Mouse (Mus musculus): ENCODE results near the gene Gstp1. TPM values are rescaled to one million over a fixed set of nuclear protein-coding genes. Genes with fewer than 3 reads are reported as not detected.

Gene Gstp1
- polyA plus RNA-seq, 1 experiment from 2014 or later, result 604 TPM

DNA sequence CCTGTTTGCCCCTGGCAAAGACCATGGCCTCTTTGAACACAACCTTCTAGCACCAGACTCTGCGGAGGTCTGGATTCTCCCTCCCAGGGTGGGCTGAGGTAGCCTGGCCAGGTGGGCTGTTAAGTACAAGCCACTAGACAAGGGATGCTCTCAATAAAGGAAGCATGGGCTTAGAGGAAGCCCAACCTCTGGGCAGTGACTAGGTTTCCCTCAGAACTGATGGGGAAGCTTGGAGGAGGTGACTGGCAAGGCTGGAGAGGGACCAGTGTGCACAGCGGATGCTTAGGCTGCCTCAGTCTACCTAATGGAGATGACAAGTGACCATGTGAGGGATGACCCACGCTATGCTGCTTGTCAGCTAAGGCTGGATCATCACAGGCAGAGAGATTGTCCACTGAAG lies 45.8 kb downstream of the Gstp1 start:
- Histone ChIP-seq H3K27me3 (replicated peaks; ENCODE audit: control insufficient read depth, insufficient read depth, low read length) (no peaks in the 10 kb centered on the region), H3K4me1 (ENCODE audit: control insufficient read depth, insufficient read depth, low read depth, low read length) (no peaks in the 10 kb centered on the region), H3K27ac (ENCODE audit: low read depth, low read length) (no peak overlapping the region), H3K9ac (ENCODE audit: low read depth, low read length) (no peak overlapping the region), H3K36me3 (ENCODE audit: control insufficient read depth, insufficient read depth, low read length) (no peaks in the 10 kb centered on the region), H3K4me2 (ENCODE audit: low read length) (no peak overlapping the region), H3K4me3 (ENCODE audit: low read length) (no peak overlapping the region), H3K9me3 (ENCODE audit: control insufficient read depth, low read length) (no peaks in the 10 kb centered on the region)
- WGBS, result 84% methylated on average over 3 of the region's 3 CpGs
- no peak for ATAC-seq

DNA sequence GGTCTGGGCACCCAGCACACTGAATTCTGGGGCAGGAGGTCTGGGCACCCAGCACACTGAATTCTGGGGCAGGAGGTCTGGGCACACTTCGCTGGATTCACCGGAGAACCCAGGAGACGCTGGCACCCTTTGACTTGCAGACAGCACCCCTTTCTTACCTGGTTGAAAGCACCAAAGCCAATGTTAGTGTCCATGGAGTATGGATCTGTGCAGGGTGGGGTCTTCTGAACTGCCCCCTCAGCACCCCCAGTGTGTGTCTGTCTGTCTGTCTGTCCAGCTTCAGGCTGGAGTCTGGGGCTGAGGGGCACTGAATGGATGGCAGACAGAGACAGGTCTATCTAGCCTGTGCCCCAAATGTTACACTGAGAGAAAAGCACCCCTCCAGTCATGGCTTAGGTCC lies 46.2 kb downstream of the Gstp1 start:
- no peaks in the 10 kb centered on the region for H3K36me3 ChIP-seq (ENCODE audit: control insufficient read depth, insufficient read depth, low read length)
- WGBS, result 93% methylated on average over 3 of the region's 3 CpGs
- no peak overlapping the region for H3K4me3 ChIP-seq (ENCODE audit: low read length)

DNA sequence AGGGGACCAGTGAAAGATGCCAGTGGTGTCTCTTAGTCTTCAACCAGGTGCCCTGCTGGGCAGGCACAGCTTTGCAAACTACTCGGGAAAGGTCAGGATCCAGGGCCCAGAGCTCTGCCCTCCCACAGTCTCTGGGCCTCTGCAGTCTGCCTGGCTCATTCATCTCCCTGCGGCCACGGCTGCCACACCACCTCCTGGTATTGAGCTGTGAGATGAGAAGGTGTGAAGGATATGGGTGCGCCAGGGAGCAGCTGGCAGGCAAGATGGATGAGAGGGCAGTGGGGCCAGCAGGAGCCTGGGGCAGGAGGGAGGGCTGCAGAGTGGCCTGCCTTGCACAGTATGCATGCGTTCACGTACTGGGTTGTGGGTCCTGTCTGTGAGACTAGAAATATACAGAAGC lies 47.0 kb downstream of the Gstp1 start:
- Histone ChIP-seq H3K9ac (ENCODE audit: low read depth, low read length) (no peak overlapping the region), H3K27me3 (replicated peaks; ENCODE audit: control insufficient read depth, insufficient read depth, low read length) (no peaks in the 10 kb centered on the region), H3K4me1 (ENCODE audit: control insufficient read depth, insufficient read depth, low read depth, low read length) (no peaks in the 10 kb centered on the region; the same call in 1 of the 2 replicates), H3K9me3 (ENCODE audit: control insufficient read depth, low read length) (no peaks in the 10 kb centered on the region), H3K36me3 (ENCODE audit: control insufficient read depth, insufficient read depth, low read length) (no peaks in the 10 kb centered on the region), H3K27ac (ENCODE audit: low read depth, low read length) (no peak overlapping the region), H3K4me3 (ENCODE audit: low read length) (no peak overlapping the region), H3K4me2 (ENCODE audit: low read length) (no peak overlapping the region)
- no peak for ATAC-seq
- WGBS, result 52% methylated on average over 6 of the region's 6 CpGs

More for the DNA sequence above, 46.2 kb downstream of the Gstp1 start:
- H3K9ac ChIP-seq (ENCODE audit: low read depth, low read length), result no peak overlapping the region
- no peak overlapping the region for H3K27ac ChIP-seq (ENCODE audit: low read depth, low read length)
- H3K9me3 ChIP-seq (ENCODE audit: control insufficient read depth, low read length), result no peaks in the 10 kb centered on the region
- no peaks in the 10 kb centered on the region for H3K27me3 ChIP-seq (replicated peaks; ENCODE audit: control insufficient read depth, insufficient read depth, low read length)
- H3K4me2 ChIP-seq (ENCODE audit: low read length), result no peak overlapping the region
- no peaks in the 10 kb centered on the region; the same call in 1 of the 2 replicates for H3K4me1 ChIP-seq (ENCODE audit: control insufficient read depth, insufficient read depth, low read depth, low read length)
- ATAC-seq, result no peak

DNA sequence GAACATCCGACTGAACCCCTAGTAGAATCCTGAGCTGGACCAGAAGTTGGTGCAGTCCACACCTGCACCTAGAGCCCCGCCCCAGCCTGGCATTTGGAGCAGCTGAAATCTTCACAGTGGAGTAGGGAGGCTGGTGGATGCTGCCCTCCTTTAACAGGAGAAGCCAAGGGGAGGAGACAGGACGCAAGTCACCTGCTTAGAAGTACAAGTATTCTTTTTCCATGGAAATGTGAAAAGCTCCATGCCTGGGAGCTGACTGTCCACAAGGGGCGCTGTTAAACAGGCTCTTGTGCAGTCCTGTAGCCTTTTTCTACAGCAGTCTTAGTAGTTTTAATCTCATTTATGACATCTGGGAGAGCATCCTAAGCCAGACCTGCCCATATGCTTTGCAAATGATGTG lies 49.0 kb downstream of the Gstp1 start:
- no peak overlapping the region for H3K9ac ChIP-seq (ENCODE audit: low read depth, low read length)
- H3K4me3 ChIP-seq (ENCODE audit: low read length), result no peak overlapping the region
- no peaks in the 10 kb centered on the region for H3K27me3 ChIP-seq (replicated peaks; ENCODE audit: control insufficient read depth, insufficient read depth, low read length)
- H3K4me2 ChIP-seq (ENCODE audit: low read length), result no peak overlapping the region
- no peaks in the 10 kb centered on the region for H3K9me3 ChIP-seq (ENCODE audit: control insufficient read depth, low read length)
- H3K4me1 ChIP-seq (ENCODE audit: control insufficient read depth, insufficient read depth, low read depth, low read length), result peaks cover 3% of the 10 kb centered on the region; the same call in 1 of the 2 replicates
- H3K36me3 ChIP-seq (ENCODE audit: control insufficient read depth, insufficient read depth, low read length), result no peaks in the 10 kb centered on the region
- no peak for ATAC-seq
- no peak overlapping the region for H3K27ac ChIP-seq (ENCODE audit: low read depth, low read length)
- WGBS, result 88% methylated on average over 4 of the region's 4 CpGs

DNA sequence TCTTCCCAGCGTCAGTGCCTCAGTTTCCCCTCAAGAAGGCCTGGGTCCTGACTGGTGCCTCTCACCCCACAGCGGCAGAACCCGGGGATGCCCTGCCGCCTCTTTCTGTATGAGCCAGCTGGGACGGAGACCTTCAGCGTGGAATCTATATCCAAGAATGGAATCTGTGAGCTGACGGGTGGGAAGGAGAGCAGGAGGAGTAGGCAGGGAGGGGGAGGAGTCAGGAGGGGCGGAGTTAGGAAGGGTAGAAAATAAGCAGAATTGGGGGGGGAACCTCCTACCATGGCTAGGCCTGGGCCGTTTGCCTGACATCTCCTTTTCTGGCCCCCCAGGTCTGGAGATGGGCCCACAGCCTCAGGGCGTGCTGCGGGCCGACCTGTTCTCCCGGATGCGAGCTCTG lies 49.7 kb downstream of the Gstp1 start:
- Histone ChIP-seq H3K4me3 (ENCODE audit: low read length) (no peak overlapping the region), H3K9ac (ENCODE audit: low read depth, low read length) (no peak overlapping the region), H3K9me3 (ENCODE audit: control insufficient read depth, low read length) (no peaks in the 10 kb centered on the region), H3K27me3 (replicated peaks; ENCODE audit: control insufficient read depth, insufficient read depth, low read length) (no peaks in the 10 kb centered on the region), H3K4me1 (ENCODE audit: control insufficient read depth, insufficient read depth, low read depth, low read length) (peaks cover 3% of the 10 kb centered on the region; the same call in 1 of the 2 replicates), H3K27ac (ENCODE audit: low read depth, low read length) (no peak overlapping the region), H3K4me2 (ENCODE audit: low read length) (no peak overlapping the region), H3K36me3 (ENCODE audit: control insufficient read depth, insufficient read depth, low read length) (no peaks in the 10 kb centered on the region)
- ATAC-seq, result no peak
- WGBS, result 92% methylated on average over 14 of the region's 14 CpGs

DNA sequence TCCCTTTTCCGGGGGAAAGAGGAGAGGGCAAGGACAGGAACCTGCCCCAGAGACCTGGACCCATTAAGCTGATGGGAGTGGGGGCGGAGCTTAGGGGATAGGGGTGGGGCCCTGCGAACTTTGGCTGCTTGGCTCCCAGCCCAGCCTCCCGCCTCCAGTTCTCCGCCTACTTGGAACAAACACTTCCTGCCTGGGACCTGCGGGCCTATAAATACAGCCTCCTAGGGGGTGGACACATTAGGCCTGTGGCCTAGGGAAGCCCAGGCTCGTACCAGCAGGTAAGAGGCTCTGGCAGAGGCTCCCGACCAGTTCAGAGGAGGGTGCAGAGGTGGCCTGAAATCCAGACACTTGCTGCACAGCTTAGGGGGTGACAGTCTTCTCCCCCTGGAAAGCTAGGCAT lies 51.5 kb downstream of the Gstp1 start, which contains the start of gene Acy3:
TSS of gene Acy3 (plus strand) at position 237 of the 400 bp plus-strand sequence.
- Histone ChIP-seq H3K9ac (ENCODE audit: low read depth, low read length) (no peak within 1 kb of the TSS; the same call in 1 of the 2 replicates), H3K4me3 (ENCODE audit: low read length) (no peak within 1 kb of the TSS), H3K36me3 (ENCODE audit: control insufficient read depth, insufficient read depth, low read length) (no peaks in the 10 kb centered on the region), H3K27ac (ENCODE audit: low read depth, low read length) (no peak within 1 kb of the TSS), H3K9me3 (ENCODE audit: control insufficient read depth, low read length) (no peaks in the 10 kb centered on the region), H3K27me3 (replicated peaks; ENCODE audit: control insufficient read depth, insufficient read depth, low read length) (no peaks in the 10 kb centered on the region), H3K4me2 (ENCODE audit: low read length) (no peak within 1 kb of the TSS), H3K4me1 (ENCODE audit: control insufficient read depth, insufficient read depth, low read depth, low read length) (peaks cover 3% of the 10 kb centered on the region; the same call in 1 of the 2 replicates)
- WGBS, result 13% methylated on average over 7 of the region's 8 CpGs
- ATAC-seq, result peak; percentile 51; the same call in 1 of the 2 replicates

Other genes with a start within 250 kb of the Gstp1 start
- gene Chka, start 186.2 kb downstream of the Gstp1 start, polyA plus RNA-seq (2015; fragmentation: Nextera tagmentation; extraction: Ambion mirVana), result 56.1 and 56.3 TPM in 2 replicates
- gene Tcirg1, start 130.9 kb downstream of the Gstp1 start, polyA plus RNA-seq (2015; fragmentation: Nextera tagmentation; extraction: Ambion mirVana), result 18.9 and 21.2 TPM in 2 replicates
- 307 and 320 TPM in 2 replicates for gene Ndufs8, start 125.2 kb downstream of the Gstp1 start, polyA plus RNA-seq (2015; fragmentation: Nextera tagmentation; extraction: Ambion mirVana)
- gene Aldh3b1, start 108.2 kb downstream of the Gstp1 start, polyA plus RNA-seq (2015; fragmentation: Nextera tagmentation; extraction: Ambion mirVana), result 2.2 and 3.1 TPM in 2 replicates
- gene Unc93b1, start 102.8 kb downstream of the Gstp1 start, polyA plus RNA-seq (2015; fragmentation: Nextera tagmentation; extraction: Ambion mirVana), result 12.4 and 14.1 TPM in 2 replicates
- gene Aldh3b3, start 79.3 kb downstream of the Gstp1 start, polyA plus RNA-seq (2015; fragmentation: Nextera tagmentation; extraction: Ambion mirVana), result not detected in 2 replicates
- 0.44 and 0.66 TPM in 2 replicates for gene Aldh3b2, start 65.7 kb downstream of the Gstp1 start, polyA plus RNA-seq (2015; fragmentation: Nextera tagmentation; extraction: Ambion mirVana)
- gene Acy3, start 51.4 kb downstream of the Gstp1 start, polyA plus RNA-seq (2015; fragmentation: Nextera tagmentation; extraction: Ambion mirVana), result 2.9 and 3.1 TPM in 2 replicates
- 0.67 and 0.89 TPM in 2 replicates for gene Tbx10, start 45.2 kb downstream of the Gstp1 start, polyA plus RNA-seq (2015; fragmentation: Nextera tagmentation; extraction: Ambion mirVana)
- gene Nudt8, start 37.4 kb downstream of the Gstp1 start, polyA plus RNA-seq (2015; fragmentation: Nextera tagmentation; extraction: Ambion mirVana), result 22.6 and 25.5 TPM in 2 replicates
- gene Gm49405, start 37.4 kb downstream of the Gstp1 start, polyA plus RNA-seq (2015; fragmentation: Nextera tagmentation; extraction: Ambion mirVana), result 3.5 and 4.3 TPM in 2 replicates
- gene Doc2g, start 34.7 kb downstream of the Gstp1 start, polyA plus RNA-seq (2015; fragmentation: Nextera tagmentation; extraction: Ambion mirVana), result 4.9 and 6.6 TPM in 2 replicates
- 265 and 277 TPM in 2 replicates for gene Ndufv1, start 25.2 kb downstream of the Gstp1 start, polyA plus RNA-seq (2015; fragmentation: Nextera tagmentation; extraction: Ambion mirVana)
- 2.5 and 2.6 TPM in 2 replicates for gene Gstp2, start 8.0 kb upstream of the Gstp1 start, polyA plus RNA-seq (2015; fragmentation: Nextera tagmentation; extraction: Ambion mirVana)
- 0.26 TPM in 1 of 2 replicates, not detected in the other for gene Gstp3, start 21.6 kb upstream of the Gstp1 start, polyA plus RNA-seq (2015; fragmentation: Nextera tagmentation; extraction: Ambion mirVana)
- not detected in 2 replicates for gene Cabp2, start 43.6 kb upstream of the Gstp1 start, polyA plus RNA-seq (2015; fragmentation: Nextera tagmentation; extraction: Ambion mirVana)
- gene Cdk2ap2, start 59.2 kb upstream of the Gstp1 start, polyA plus RNA-seq (2015; fragmentation: Nextera tagmentation; extraction: Ambion mirVana), result 85.4 and 86.4 TPM in 2 replicates
- gene Pitpnm1, start 62.0 kb upstream of the Gstp1 start, polyA plus RNA-seq (2015; fragmentation: Nextera tagmentation; extraction: Ambion mirVana), result 87.3 and 91.9 TPM in 2 replicates
- gene Aip, start 87.9 kb upstream of the Gstp1 start, polyA plus RNA-seq (2015; fragmentation: Nextera tagmentation; extraction: Ambion mirVana), result 109 and 113 TPM in 2 replicates
- not detected in 2 replicates for gene Gpr152, start 101.8 kb upstream of the Gstp1 start, polyA plus RNA-seq (2015; fragmentation: Nextera tagmentation; extraction: Ambion mirVana)
- 0.24 and 0.29 TPM in 2 replicates for gene Cabp4, start 106.0 kb upstream of the Gstp1 start, polyA plus RNA-seq (2015; fragmentation: Nextera tagmentation; extraction: Ambion mirVana)
- 116 and 122 TPM in 2 replicates for gene Coro1b, start 110.6 kb upstream of the Gstp1 start, polyA plus RNA-seq (2015; fragmentation: Nextera tagmentation; extraction: Ambion mirVana)
- 0.41 and 0.63 TPM in 2 replicates for gene Ptprcap, start 115.6 kb upstream of the Gstp1 start, polyA plus RNA-seq (2015; fragmentation: Nextera tagmentation; extraction: Ambion mirVana)
- gene Rps6kb2, start 125.4 kb upstream of the Gstp1 start, polyA plus RNA-seq (2015; fragmentation: Nextera tagmentation; extraction: Ambion mirVana), result 54.1 and 57.0 TPM in 2 replicates
- gene Carns1, start 137.5 kb upstream of the Gstp1 start, polyA plus RNA-seq (2015; fragmentation: Nextera tagmentation; extraction: Ambion mirVana), result 6.5 and 7.9 TPM in 2 replicates
- 0.54 and 1.1 TPM in 2 replicates for gene Tbc1d10c, start 153.3 kb upstream of the Gstp1 start, polyA plus RNA-seq (2015; fragmentation: Nextera tagmentation; extraction: Ambion mirVana)
- 604 and 614 TPM in 2 replicates for gene Ppp1ca, start 154.1 kb upstream of the Gstp1 start, polyA plus RNA-seq (2015; fragmentation: Nextera tagmentation; extraction: Ambion mirVana)
- gene Rad9a, start 163.7 kb upstream of the Gstp1 start, polyA plus RNA-seq (2015; fragmentation: Nextera tagmentation; extraction: Ambion mirVana), result 25.0 and 26.5 TPM in 2 replicates
- 1.0 and 1.1 TPM in 2 replicates for gene Clcf1, start 176.3 kb upstream of the Gstp1 start, polyA plus RNA-seq (2015; fragmentation: Nextera tagmentation; extraction: Ambion mirVana)
- not detected in 2 replicates for gene AC109138.7, start 176.4 kb upstream of the Gstp1 start, polyA plus RNA-seq (2015; fragmentation: Nextera tagmentation; extraction: Ambion mirVana)
- 21.3 and 24.0 TPM in 2 replicates for gene Pold4, start 193.9 kb upstream of the Gstp1 start, polyA plus RNA-seq (2015; fragmentation: Nextera tagmentation; extraction: Ambion mirVana)
- 19.9 and 21.2 TPM in 2 replicates for gene Ssh3, start 231.2 kb upstream of the Gstp1 start, polyA plus RNA-seq (2015; fragmentation: Nextera tagmentation; extraction: Ambion mirVana)
- 69.0 and 85.3 TPM in 2 replicates for gene Ankrd13d, start 245.2 kb upstream of the Gstp1 start, polyA plus RNA-seq (2015; fragmentation: Nextera tagmentation; extraction: Ambion mirVana)